Mouse (Mus musculus) liver, adult 2 months (tissue): ENCODE measurements around the gene Gm45521.

Experiments used
- CTCF ChIP-seq: fragments of 200-500 bp; IDR thresholded peaks from 2 replicates; pipeline ENCODE4 v1.5.1; 2011; ENCODE audit warnings: low read depth, low read length, control low read depth
- POLR2A ChIP-seq: fragments of 200-500 bp; IDR thresholded peaks from 2 replicates; pipeline ENCODE4 v1.6.1; 2011; ENCODE audit warnings: low read length, control low read depth; ENCODE audit not compliant: insufficient read depth; ENCODE audit errors: extremely low read depth

- TF ChIP-seq CTCF (no peak), POLR2A (no peak)
Observed at GRCm38 (mm10) chr14:8000831-8001685, 44.0 kb downstream of the Gm45521 start.
